Mouse (Mus musculus) granulocyte monocyte progenitor cell, adult 5-6 weeks (primary cell): ENCODE data around the gene Pacs1. TPM values are rescaled to one million over a fixed set of nuclear protein-coding genes. Genes with fewer than 3 reads are reported as not detected.

Experiments
- ATAC-seq: replicated peaks from 2 replicates; pipeline ENCODE4 v1.8.0; 2016; ENCODE audit warnings: mild to moderate bottlenecking, moderate TSS enrichment, inconsistent platforms; ENCODE audit not compliant: poor library complexity, severe bottlenecking
- total RNA-seq, 2 experiments: library from RNA; stranded (forward) in 1 of 2; stranded (reverse) in 1 of 2; fragments of 200-712, 200-1000 nt in 1 of 2; fragments of >200 nt in 1 of 2; fragmentation: Nextera tagmentation in 1 of 2; gene quantifications; 2 replicates each; pipeline ENCODE4 v1.2.3; 2014 to 2017

Pacs1 gene
- total RNA-seq (2014; fragmentation: Nextera tagmentation) = 13.5 and 22.1 TPM in 2 replicates
- total RNA-seq (2017) = 6.5 and 8.0 TPM in 2 replicates

GRCm38 (mm10) chr19:5272801-5273733 lies at the start of gene Pacs1:
TSS of gene Pacs1 (minus strand) at chr19:5273119.
- ATAC-seq = peak; percentile 81

- ATAC-seq = peak; percentile 53; the same call in 1 of the 2 replicates
These were observed 40.3 kb upstream of the Pacs1 start for GRCm38 (mm10) chr19:5313189-5313588.

GRCm38 (mm10) chr19:5309025-5309424 lies 36.1 kb upstream of the Pacs1 start:
- no peak for ATAC-seq

- ATAC-seq = no peak
These were observed 34.2 kb upstream of the Pacs1 start for GRCm38 (mm10) chr19:5306968-5307734.

GRCm38 (mm10) chr19:5306279-5306678 lies 33.4 kb upstream of the Pacs1 start:
- ATAC-seq = no peak

- ATAC-seq = peak; percentile 81
These were observed 29.5 kb upstream of the Pacs1 start for GRCm38 (mm10) chr19:5302455-5302854.

- ATAC-seq = no peak
These were observed 27.7 kb upstream of the Pacs1 start for GRCm38 (mm10) chr19:5300588-5300987.

GRCm38 (mm10) chr19:5297903-5298800 lies 25.2 kb upstream of the Pacs1 start, which contains the start of gene Gal3st3:
TSS of gene Gal3st3 (plus strand) at chr19:5298331.
- ATAC-seq = no peak

GRCm38 (mm10) chr19:5296630-5297029 lies 23.7 kb upstream of the Pacs1 start:
- no peak for ATAC-seq

- no peak for ATAC-seq
These were observed 22.8 kb upstream of the Pacs1 start for GRCm38 (mm10) chr19:5295736-5296075.

- ATAC-seq = peak; percentile 95
These were observed 22.2 kb upstream of the Pacs1 start, which contains the start of gene Sf3b2 for GRCm38 (mm10) chr19:5294972-5295735. TSS of gene Sf3b2 (minus strand) at chr19:5295455.

- no peak for ATAC-seq
These were observed 5.5 kb upstream of the Pacs1 start for GRCm38 (mm10) chr19:5278381-5278780.

GRCm38 (mm10) chr19:5277140-5277539 lies 4.2 kb upstream of the Pacs1 start:
- no peak for ATAC-seq

GRCm38 (mm10) chr19:5276531-5276930 lies 3.6 kb upstream of the Pacs1 start:
- no peak for ATAC-seq

GRCm38 (mm10) chr19:5275736-5276135 lies 2.8 kb upstream of the Pacs1 start:
- ATAC-seq = no peak

GRCm38 (mm10) chr19:5274641-5275040 lies 1.7 kb upstream of the Pacs1 start:
- no peak for ATAC-seq

GRCm38 (mm10) chr19:5273916-5274315 lies 997 bp upstream of the Pacs1 start:
- no peak for ATAC-seq

GRCm38 (mm10) chr19:5272326-5272795 lies 558 bp downstream of the Pacs1 start:
- ATAC-seq = 0 out of 2 replicates have a peak, but pooled peaks have one; percentile 6

- no peak for ATAC-seq
These were observed 1.5 kb downstream of the Pacs1 start for GRCm38 (mm10) chr19:5271430-5271829.
